Mouse (Mus musculus): ENCODE measurements at regions not wholly inside any gene's neighbourhood (a gene's known extent, or its start where the extent isn't known, plus 50 kb on each side); places are given as distances from the start of the nearest gene placed in this dataset.

DNA sequence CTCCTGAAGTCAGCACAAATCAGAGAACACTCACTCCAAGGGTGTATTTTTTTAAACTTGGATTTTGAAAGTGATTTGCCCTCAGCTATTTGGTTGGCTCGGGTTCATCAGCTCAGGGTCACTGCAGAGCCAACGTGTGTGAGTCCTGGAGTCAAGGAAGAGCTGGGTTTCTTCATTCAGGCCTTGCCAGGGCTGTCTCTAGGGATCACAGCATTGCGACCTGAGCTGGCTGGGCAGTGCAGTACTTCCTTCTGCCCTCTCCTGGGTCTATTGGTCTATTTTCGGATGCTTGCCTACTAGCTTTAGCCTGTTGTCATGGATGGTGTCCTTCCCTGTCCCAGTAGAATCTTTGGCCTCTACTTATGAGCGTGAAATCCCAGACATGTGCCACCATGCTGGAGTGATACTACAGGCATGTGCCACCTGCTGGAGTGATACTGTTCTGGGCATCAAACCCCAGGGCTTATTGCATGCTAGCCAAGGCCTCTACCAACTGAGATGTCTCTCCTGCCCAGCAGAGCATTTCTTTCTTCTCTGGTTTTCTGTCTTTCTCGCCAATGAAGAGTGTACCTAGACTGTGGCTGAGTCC is 211.7 kb upstream of the Rbfox1 start:
- TF ChIP-seq TAL1 (conservative IDR thresholded peaks at IDR 0.05; ENCODE audit: low read depth, low read length): no peak
- no peak for TF ChIP-seq CTCF (IDR thresholded peaks at IDR 0.05; ENCODE audit: low read depth, low read length)
- no peak for TF ChIP-seq GATA1 (IDR thresholded peaks at IDR 0.05; ENCODE audit: borderline replicate concordance, low read length)
- TF ChIP-seq POLR2AphosphoS5 (IDR thresholded peaks at IDR 0.05; ENCODE audit: insufficient replicate concordance, low read depth, low read length): no peak

Data from G1E (cell line).